Mouse (Mus musculus) limb, embryonic 14.5 days (tissue): ENCODE results near the gene Col15a1. TPM values are rescaled to one million over a fixed set of nuclear protein-coding genes. Genes with fewer than 3 reads are reported as not detected.

ENCODE experiments used
- ATAC-seq: fragments of 200-750 bp; cut with Nextera tagmentation; 2 replicates; pipeline ENCODE4 v1.8.0; 2017; ENCODE audit warnings: low read depth, moderate number of reproducible peaks, moderate TSS enrichment; ENCODE audit not compliant: low FRiP score
- DNase-seq: peaks from one replicate; pipeline ENCODE4 v3.0.0-alpha.2; 2015; ENCODE audit warnings: low spot score
- H3K27ac ChIP-seq: fragments of 300-500 bp; sonication (generic); replicated peaks from 2 replicates; pipeline ENCODE4 v1.5.1; 2014; ENCODE audit warnings: low read depth, mild to moderate bottlenecking, low read length, moderate library complexity, mixed read lengths
- H3K27me3 ChIP-seq: fragments of 300-500 bp; sonication (generic); 2 replicates; pipeline ENCODE4 v1.6.1; 2014; ENCODE audit warnings: low read length, mixed read lengths; ENCODE audit not compliant: control insufficient read depth, insufficient read depth
- H3K36me3 ChIP-seq: fragments of 300-500 bp; sonication (generic); 2 replicates; pipeline ENCODE4 v1.6.1; 2014; ENCODE audit warnings: mild to moderate bottlenecking, low read length, moderate library complexity, mixed read lengths; ENCODE audit not compliant: control insufficient read depth, insufficient read depth
- H3K4me1 ChIP-seq: fragments of 300-500 bp; sonication (generic); 2 replicates; pipeline ENCODE4 v1.6.1; 2014; ENCODE audit warnings: antibody characterized with exemption, low read length, mixed read lengths; ENCODE audit not compliant: control insufficient read depth, insufficient read depth
- H3K4me2 ChIP-seq: fragments of 300-500 bp; sonication (generic); replicated peaks from 2 replicates; pipeline ENCODE4 v1.6.1; 2014; ENCODE audit warnings: low read depth, mild to moderate bottlenecking, low read length, moderate library complexity; ENCODE audit not compliant: severe bottlenecking
- H3K4me3 ChIP-seq: fragments of 300-500 bp; sonication (generic); replicated peaks from 2 replicates; pipeline ENCODE4 v1.5.1; 2014; ENCODE audit warnings: low read length
- H3K9ac ChIP-seq: fragments of 300-500 bp; sonication (generic); 2 replicates; pipeline ENCODE4 v1.6.1; 2014; ENCODE audit warnings: mild to moderate bottlenecking, low read depth, low read length, moderate library complexity; ENCODE audit not compliant: severe bottlenecking
- H3K9me3 ChIP-seq: fragments of 300-500 bp; sonication (generic); 2 replicates; pipeline ENCODE4 v1.6.1; 2016; ENCODE audit warnings: low read length; ENCODE audit not compliant: control insufficient read depth
- POLR2A ChIP-seq: fragments of 200-500 bp; IDR thresholded peaks from 2 replicates; pipeline ENCODE4 v1.8.0; 2012; ENCODE audit warnings: inconsistent platforms, mild to moderate bottlenecking, moderate library complexity, borderline replicate concordance; ENCODE audit not compliant: insufficient read depth, insufficient read length; ENCODE audit errors: extremely low read depth
- WGBS: fragments of 180-500 bp; shearing (Covaris S2); extraction: QIAGEN DNeasy Blood & Tissue Kit; methylation state at CpG from one replicate; pipeline ENCODE4 v1.1.7; 2014; 5-methylcytosine and 5-hydroxymethylcytosine counted together
- polyA plus RNA-seq, 2 experiments: library from polyadenylated mRNA; depleted of rRNA in 1 of 2; stranded (reverse) in 1 of 2; unstranded in 1 of 2; fragments of >200 nt; fragmentation: Nextera tagmentation in 1 of 2; extraction: Ambion mirVana in 1 of 2; gene quantifications; 2 replicates each; pipeline versions ENCODE4 v1.2.1 to v1.2.3; 2012 to 2014

Gene Col15a1
- polyA plus RNA-seq, 2 experiments, result 30.6 to 86.3 TPM

- Histone ChIP-seq H3K27me3 (no peaks in the 10 kb centered on the region), H3K9me3 (no peaks in the 10 kb centered on the region), H3K4me1 (no peaks in the 10 kb centered on the region), H3K4me3 (no peak overlapping the region), H3K4me2 (no peak overlapping the region), H3K9ac (no peak overlapping the region), H3K36me3 (no peaks in the 10 kb centered on the region), H3K27ac (no peak overlapping the region)
- whole genome bisulfite sequencing, result 76% methylated on average over 4 of the region's 4 CpGs
- ATAC-seq (no peak), DNase-seq (no peak)
- TF ChIP-seq POLR2A, result no peak
Measured at GRCm38 (mm10) chr4:47287468-47287867, 79.5 kb downstream of the Col15a1 start.

- WGBS, result 78% methylated on average over 4 of the region's 4 CpGs
- TF ChIP-seq POLR2A, result no peak
- H3K27me3 ChIP-seq, result no peaks in the 10 kb centered on the region
- no peaks in the 10 kb centered on the region for H3K9me3 ChIP-seq
- no peaks in the 10 kb centered on the region for H3K36me3 ChIP-seq
- no peak overlapping the region for H3K9ac ChIP-seq
- no peak for ATAC-seq
- DNase-seq, result no peak
- H3K4me1 ChIP-seq, result 0 out of 2 replicates have a peak, but pooled peaks cover 2% of the 10 kb centered on the region
- no peak overlapping the region for H3K4me2 ChIP-seq
- H3K27ac ChIP-seq, result no peak overlapping the region
- no peak overlapping the region for H3K4me3 ChIP-seq
Measured at GRCm38 (mm10) chr4:47288306-47288705, 80.3 kb downstream of the Col15a1 start.

GRCm38 (mm10) chr4:47289526-47289925 is 81.6 kb downstream of the Col15a1 start:
- no peaks in the 10 kb centered on the region for H3K27me3 ChIP-seq
- H3K4me2 ChIP-seq, result no peak overlapping the region
- H3K9me3 ChIP-seq, result no peaks in the 10 kb centered on the region
- TF ChIP-seq POLR2A, result no peak
- H3K27ac ChIP-seq, result no peak overlapping the region
- DNase-seq, result no peak
- H3K4me3 ChIP-seq, result no peak overlapping the region
- H3K36me3 ChIP-seq, result no peaks in the 10 kb centered on the region
- ATAC-seq, result no peak
- no peak overlapping the region for H3K9ac ChIP-seq
- 81% methylated on average over 3 of the region's 3 CpGs for WGBS
- 0 out of 2 replicates have a peak, but pooled peaks cover 2% of the 10 kb centered on the region for H3K4me1 ChIP-seq

GRCm38 (mm10) chr4:47290448-47290847 is 82.5 kb downstream of the Col15a1 start:
- Histone ChIP-seq H3K36me3 (no peaks in the 10 kb centered on the region), H3K4me1 (0 out of 2 replicates have a peak, but pooled peaks cover 2% of the 10 kb centered on the region), H3K27me3 (no peaks in the 10 kb centered on the region), H3K9me3 (no peaks in the 10 kb centered on the region), H3K27ac (no peak overlapping the region), H3K4me3 (no peak overlapping the region), H3K4me2 (no peak overlapping the region), H3K9ac (no peak overlapping the region)
- no peak for TF ChIP-seq POLR2A
- WGBS, result 81% methylated on average over 2 of the region's 2 CpGs
- ATAC-seq (no peak), DNase-seq (no peak)

GRCm38 (mm10) chr4:47291013-47291412 is 83.1 kb downstream of the Col15a1 start:
- Histone ChIP-seq H3K27ac (no peak overlapping the region), H3K4me1 (0 out of 2 replicates have a peak, but pooled peaks cover 2% of the 10 kb centered on the region), H3K36me3 (no peaks in the 10 kb centered on the region), H3K9ac (no peak overlapping the region), H3K4me2 (no peak overlapping the region), H3K4me3 (no peak overlapping the region), H3K9me3 (no peaks in the 10 kb centered on the region), H3K27me3 (no peaks in the 10 kb centered on the region)
- DNase-seq (no peak), ATAC-seq (no peak)
- TF ChIP-seq POLR2A, result no peak
- 50% methylated on average over 1 of the region's 1 CpGs for WGBS

GRCm38 (mm10) chr4:47292956-47293355 is 85.0 kb downstream of the Col15a1 start:
- DNase-seq (no peak), ATAC-seq (no peak)
- Histone ChIP-seq H3K9ac (no peak overlapping the region), H3K4me1 (0 out of 2 replicates have a peak, but pooled peaks cover 2% of the 10 kb centered on the region), H3K9me3 (no peaks in the 10 kb centered on the region), H3K27me3 (no peaks in the 10 kb centered on the region), H3K4me2 (no peak overlapping the region), H3K4me3 (no peak overlapping the region), H3K36me3 (no peaks in the 10 kb centered on the region), H3K27ac (no peak overlapping the region)
- no peak for TF ChIP-seq POLR2A
- 47% methylated on average over 4 of the region's 4 CpGs for WGBS
